Mouse (Mus musculus) heart, embryonic 12.5 days (tissue): ENCODE data around the gene Ddi2. TPM values are rescaled to one million over a fixed set of nuclear protein-coding genes. Genes with fewer than 3 reads are reported as not detected.

ENCODE experiments used
- ATAC-seq: fragments of 200-750 bp; cut with Nextera tagmentation; 2 replicates; pipeline ENCODE4 v1.8.0; 2017; ENCODE audit warnings: moderate TSS enrichment, moderate library complexity; ENCODE audit not compliant: insufficient number of reproducible peaks, low FRiP score
- H3K27ac ChIP-seq: fragments of 300-500 bp; sonication (generic); 2 replicates; pipeline ENCODE4 v1.5.1; 2016; ENCODE audit warnings: mild to moderate bottlenecking, moderate library complexity; ENCODE audit not compliant: poor library complexity, severe bottlenecking
- H3K27me3 ChIP-seq: fragments of 300-500 bp; sonication (generic); replicated peaks from 2 replicates; pipeline ENCODE4 v1.6.1; 2016; ENCODE audit warnings: mild to moderate bottlenecking, moderate library complexity
- H3K36me3 ChIP-seq: fragments of 300-500 bp; sonication (generic); 2 replicates; pipeline ENCODE4 v1.6.1; 2016; ENCODE audit warnings: mild to moderate bottlenecking, moderate library complexity
- H3K4me1 ChIP-seq: fragments of 300-500 bp; sonication (generic); replicated peaks from 2 replicates; pipeline ENCODE4 v1.6.1; 2016; ENCODE audit warnings: mild to moderate bottlenecking
- H3K4me2 ChIP-seq: fragments of 300-500 bp; sonication (generic); 2 replicates; pipeline ENCODE4 v1.6.1; 2016; ENCODE audit warnings: mild to moderate bottlenecking, moderate library complexity
- H3K4me3 ChIP-seq: fragments of 300-500 bp; sonication (generic); 2 replicates; pipeline ENCODE4 v1.5.1; 2016; ENCODE audit warnings: mild to moderate bottlenecking
- H3K9ac ChIP-seq: fragments of 300-500 bp; sonication (generic); 2 replicates; pipeline ENCODE4 v1.6.1; 2016; ENCODE audit warnings: mild to moderate bottlenecking, moderate library complexity
- H3K9me3 ChIP-seq: fragments of 300-500 bp; sonication (generic); replicated peaks from 2 replicates; pipeline ENCODE4 v1.6.1; 2016; ENCODE audit warnings: mild to moderate bottlenecking, moderate library complexity
- WGBS: fragments of 180-500 bp; shearing (Covaris S2); methylation state at CpG from one replicate; pipeline ENCODE4 v1.1.7; 2016; 5-methylcytosine and 5-hydroxymethylcytosine counted together
- polyA plus RNA-seq: library from polyadenylated mRNA; unstranded; fragments of >200 nt; fragmentation: Nextera tagmentation; extraction: Ambion mirVana; gene quantifications from 2 replicates; pipeline ENCODE4 v1.2.1, GENCODE M21; 2016

Ddi2 gene
- polyA plus RNA-seq, 1 experiment from 2014 or later, result 24.9 TPM

DNA sequence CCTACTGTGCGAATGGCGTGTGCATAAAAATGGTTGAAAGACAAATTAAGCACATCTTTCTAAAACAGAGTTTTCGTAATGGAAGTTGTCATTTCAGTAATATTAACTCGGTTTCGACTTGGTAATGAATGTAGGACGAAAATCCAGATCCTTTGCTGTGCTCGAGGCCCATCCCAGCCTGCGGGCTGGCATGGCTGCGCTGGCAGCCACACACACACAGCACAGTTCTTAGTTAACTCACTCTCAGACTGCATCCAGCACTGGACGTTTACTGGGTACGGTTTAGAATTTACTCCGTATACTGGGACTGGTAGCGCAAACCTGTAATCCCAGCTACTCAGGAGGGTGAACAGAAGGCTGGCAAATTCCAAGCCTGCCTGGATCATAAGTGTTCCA lies 452 bp upstream of the Ddi2 start:
- WGBS, result 12% methylated on average over 13 of the region's 13 CpGs
- ATAC-seq, result peak; percentile 54; the same call in 1 of the 2 replicates
- Histone ChIP-seq H3K9me3 (0 out of 2 replicates have a peak, but pooled peaks cover 3% of the 10 kb centered on the region), H3K4me3 (peak overlapping the region; percentile 96), H3K9ac (peak overlapping the region; percentile 71), H3K27ac (peak overlapping the region; percentile 96; the same call in 1 of the 2 replicates), H3K36me3 (peaks cover 12% of the 10 kb centered on the region), H3K4me2 (peak overlapping the region; percentile 77), H3K27me3 (no peaks in the 10 kb centered on the region), H3K4me1 (peaks cover 33% of the 10 kb centered on the region)

GRCm38 (mm10) chr4:141721961-141722360 lies 1.3 kb downstream of the Ddi2 start:
- 56% methylated on average over 6 of the region's 6 CpGs for WGBS
- peak overlapping the region; percentile 97 for H3K9ac ChIP-seq

GRCm38 (mm10) chr4:141720761-141721523 lies 2.3 kb downstream of the Ddi2 start:
- Histone ChIP-seq H3K4me2 (peak overlapping the region; percentile 77), H3K9me3 (0 out of 2 replicates have a peak, but pooled peaks cover 3% of the 10 kb centered on the region), H3K4me3 (0 out of 2 replicates have a peak overlapping the region, but pooled peaks have one; percentile 96), H3K27ac (no peak overlapping the region; the same call in 1 of the 2 replicates), H3K36me3 (peaks cover 20% of the 10 kb centered on the region), H3K27me3 (no peaks in the 10 kb centered on the region), H3K9ac (peak overlapping the region; percentile 97; the same call in 1 of the 2 replicates), H3K4me1 (peaks cover 37% of the 10 kb centered on the region)
- 57% methylated on average over 6 of the region's 6 CpGs for WGBS
- no peak for ATAC-seq

More at GRCm38 (mm10) chr4:141721961-141722360, 1.3 kb downstream of the Ddi2 start:
- 0 out of 2 replicates have a peak, but pooled peaks cover 3% of the 10 kb centered on the region for H3K9me3 ChIP-seq
- H3K4me1 ChIP-seq, result peaks cover 33% of the 10 kb centered on the region
- H3K4me2 ChIP-seq, result peak overlapping the region; percentile 77
- ATAC-seq, result no peak
- peaks cover 14% of the 10 kb centered on the region for H3K36me3 ChIP-seq
- H3K27me3 ChIP-seq, result no peaks in the 10 kb centered on the region
- H3K4me3 ChIP-seq, result peak overlapping the region; percentile 96
- no peak overlapping the region for H3K27ac ChIP-seq

GRCm38 (mm10) chr4:141719304-141719703 lies 3.9 kb downstream of the Ddi2 start:
- Histone ChIP-seq H3K4me1 (peaks cover 50% of the 10 kb centered on the region), H3K9me3 (0 out of 2 replicates have a peak, but pooled peaks cover 3% of the 10 kb centered on the region), H3K36me3 (peaks cover 20% of the 10 kb centered on the region), H3K4me3 (no peak overlapping the region), H3K27ac (no peak overlapping the region), H3K9ac (no peak overlapping the region), H3K4me2 (no peak overlapping the region), H3K27me3 (no peaks in the 10 kb centered on the region)
- ATAC-seq, result no peak
- WGBS, result 94% methylated on average over 1 of the region's 1 CpGs

DNA sequence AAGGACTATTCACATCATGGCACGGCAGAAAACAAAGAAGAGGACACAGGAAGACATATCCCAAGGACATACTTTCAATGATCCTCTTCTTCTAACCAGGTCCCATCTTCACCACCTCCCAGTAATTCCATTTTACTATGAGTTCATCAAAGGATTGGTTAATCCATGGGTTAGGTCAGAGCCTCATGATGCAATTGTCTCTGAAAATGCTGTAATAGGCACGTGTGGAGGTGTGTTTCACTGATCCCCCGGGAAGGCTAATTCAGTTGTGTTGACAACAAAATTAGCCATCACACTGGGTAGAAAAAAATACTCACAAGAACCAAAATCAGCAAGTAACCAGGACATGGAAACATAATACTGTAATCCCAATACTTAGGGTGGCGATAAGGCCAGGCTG lies 5.6 kb downstream of the Ddi2 start:
- H3K27ac ChIP-seq, result no peak overlapping the region
- WGBS, result 86% methylated on average over 4 of the region's 4 CpGs
- no peak overlapping the region for H3K9ac ChIP-seq
- H3K4me1 ChIP-seq, result peaks cover 46% of the 10 kb centered on the region
- 0 out of 2 replicates have a peak, but pooled peaks cover 3% of the 10 kb centered on the region for H3K9me3 ChIP-seq
- ATAC-seq, result no peak
- H3K4me3 ChIP-seq, result no peak overlapping the region
- H3K4me2 ChIP-seq, result no peak overlapping the region
- peaks cover 28% of the 10 kb centered on the region for H3K36me3 ChIP-seq
- no peaks in the 10 kb centered on the region for H3K27me3 ChIP-seq

DNA sequence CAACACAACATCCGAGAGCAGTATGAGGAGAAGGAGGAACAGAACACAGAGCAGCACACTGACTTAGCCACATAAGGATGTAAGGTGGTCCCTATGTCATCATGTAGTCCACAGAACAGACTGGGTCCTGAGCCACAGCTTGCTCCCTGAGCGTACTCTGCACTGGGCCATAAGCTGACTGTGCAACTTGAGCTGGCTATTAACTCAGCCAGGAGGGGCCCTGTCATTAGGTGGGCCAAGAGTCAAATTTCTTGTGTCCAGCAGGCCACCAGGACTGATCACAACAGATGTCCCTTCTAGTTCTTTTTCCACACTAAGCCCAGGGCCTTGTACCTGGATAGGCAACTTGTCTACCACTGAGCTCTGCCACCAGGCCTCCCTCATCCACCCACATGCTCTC lies 8.2 kb downstream of the Ddi2 start:
- Histone ChIP-seq H3K4me1 (peaks cover 26% of the 10 kb centered on the region), H3K4me2 (no peak overlapping the region), H3K36me3 (peaks cover 44% of the 10 kb centered on the region), H3K4me3 (no peak overlapping the region), H3K27me3 (no peaks in the 10 kb centered on the region), H3K9me3 (0 out of 2 replicates have a peak, but pooled peaks cover under 1% of the 10 kb centered on the region), H3K27ac (no peak overlapping the region), H3K9ac (no peak overlapping the region)
- WGBS, result 78% methylated on average over 2 of the region's 2 CpGs
- ATAC-seq, result no peak

DNA sequence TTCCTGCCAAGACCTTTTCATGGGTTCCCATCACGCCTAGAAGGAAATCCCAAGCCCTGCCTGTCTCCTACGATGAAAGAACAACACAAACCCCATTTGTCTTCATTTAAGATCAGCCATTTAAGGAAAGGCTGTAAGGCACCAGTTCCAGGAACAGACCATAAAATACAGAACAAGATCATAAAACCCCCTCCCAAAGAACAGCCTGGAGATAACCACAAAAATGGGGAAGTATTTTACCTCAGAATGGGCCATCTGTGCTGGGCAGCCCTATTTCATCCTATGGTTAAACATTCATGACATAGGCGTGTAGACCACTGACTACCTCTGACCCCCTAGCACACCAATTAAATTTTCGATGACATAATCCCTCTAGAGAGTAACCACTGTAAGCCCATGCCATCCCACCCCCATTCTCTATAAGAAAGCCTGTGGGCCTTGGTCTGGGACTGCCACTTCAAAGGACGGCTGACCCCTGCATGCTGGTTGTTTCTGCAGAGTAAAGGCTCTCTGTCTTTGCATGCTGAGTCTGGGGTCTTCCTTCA lies 9.5 kb downstream of the Ddi2 start:
- Histone ChIP-seq H3K4me3 (no peak overlapping the region), H3K9ac (no peak overlapping the region), H3K4me2 (no peak overlapping the region), H3K27me3 (no peaks in the 10 kb centered on the region), H3K9me3 (no peaks in the 10 kb centered on the region), H3K27ac (no peak overlapping the region), H3K36me3 (peaks cover 54% of the 10 kb centered on the region), H3K4me1 (peaks cover 19% of the 10 kb centered on the region)
- 92% methylated on average over 5 of the region's 5 CpGs for WGBS
- no peak for ATAC-seq

- WGBS, result 97% methylated on average over 1 of the region's 1 CpGs
- Histone ChIP-seq H3K27ac (no peak overlapping the region), H3K4me3 (no peak overlapping the region), H3K9ac (no peak overlapping the region), H3K27me3 (no peaks in the 10 kb centered on the region), H3K4me2 (no peak overlapping the region), H3K4me1 (peaks cover 18% of the 10 kb centered on the region), H3K9me3 (no peaks in the 10 kb centered on the region), H3K36me3 (peaks cover 70% of the 10 kb centered on the region)
- ATAC-seq, result no peak
Observed at GRCm38 (mm10) chr4:141711250-141711649, 12.0 kb downstream of the Ddi2 start.

DNA sequence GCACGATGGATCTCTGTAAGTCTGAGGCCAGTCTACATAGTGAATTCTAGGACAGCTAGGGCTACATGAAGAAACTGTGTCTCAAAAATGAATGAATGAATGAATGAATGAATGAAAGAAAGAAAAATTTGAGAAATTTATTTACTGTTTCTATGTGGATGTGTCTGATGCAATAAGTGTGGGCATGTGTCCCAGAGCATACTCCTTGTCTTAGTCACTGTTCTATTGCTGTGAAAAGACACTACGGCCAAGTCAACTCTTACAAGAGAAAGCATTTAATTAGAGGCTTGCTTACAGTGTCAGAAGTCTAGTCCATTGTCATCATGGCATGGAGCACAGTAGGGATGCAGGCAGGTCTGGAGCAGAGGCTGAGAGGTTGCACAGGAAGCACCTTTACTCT lies 14.2 kb downstream of the Ddi2 start:
- Histone ChIP-seq H3K4me1 (no peaks in the 10 kb centered on the region), H3K4me3 (no peak overlapping the region), H3K27me3 (no peaks in the 10 kb centered on the region), H3K4me2 (no peak overlapping the region), H3K27ac (no peak overlapping the region), H3K36me3 (peaks cover 93% of the 10 kb centered on the region), H3K9ac (no peak overlapping the region), H3K9me3 (no peaks in the 10 kb centered on the region)
- 97% methylated on average over 2 of the region's 2 CpGs for WGBS
- ATAC-seq, result no peak

DNA sequence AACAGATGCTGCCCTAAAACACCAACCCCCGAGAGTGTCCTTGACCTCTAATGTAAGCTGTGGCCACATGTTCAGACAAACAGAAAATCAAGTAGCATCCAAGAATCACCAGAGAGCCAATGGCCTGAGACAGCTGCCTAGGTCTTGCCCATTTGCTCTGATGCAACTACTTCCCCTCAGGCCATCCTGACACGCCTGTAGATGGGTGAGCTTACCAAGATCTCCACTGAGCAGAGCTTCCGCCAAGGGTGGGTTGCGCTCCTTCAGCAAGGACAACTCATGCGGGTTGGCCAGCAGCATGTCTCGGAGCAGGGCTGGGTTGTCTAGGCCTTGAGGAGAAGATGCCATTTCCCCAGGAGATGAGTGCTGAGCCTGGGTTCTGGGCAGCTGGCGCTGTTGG lies 15.2 kb downstream of the Ddi2 start:
- no peaks in the 10 kb centered on the region for H3K4me1 ChIP-seq

DNA sequence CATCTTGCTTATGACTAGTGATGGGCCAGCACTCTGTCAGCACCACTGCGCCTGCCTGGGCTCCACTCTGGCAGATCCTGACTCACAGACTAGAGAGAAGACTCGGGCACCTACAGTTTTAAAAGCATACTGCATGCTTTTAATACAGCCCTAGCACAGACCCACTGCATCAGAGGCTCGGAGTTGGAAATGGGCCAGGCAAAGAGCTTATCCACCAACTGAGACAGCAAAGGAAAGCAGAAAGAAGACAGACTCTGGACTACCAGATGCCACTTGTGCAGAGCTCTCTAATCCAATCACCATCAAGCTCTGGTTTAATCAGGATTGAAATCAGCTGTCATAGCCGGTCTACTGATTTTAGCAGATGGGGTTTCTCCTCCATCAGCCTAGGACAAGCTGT lies 17.9 kb downstream of the Ddi2 start:
- Histone ChIP-seq H3K9me3 (no peaks in the 10 kb centered on the region), H3K4me1 (no peaks in the 10 kb centered on the region), H3K36me3 (peaks cover 98% of the 10 kb centered on the region), H3K27ac (no peak overlapping the region), H3K9ac (no peak overlapping the region), H3K27me3 (no peaks in the 10 kb centered on the region), H3K4me2 (no peak overlapping the region), H3K4me3 (no peak overlapping the region)
- 82% methylated on average over 4 of the region's 4 CpGs for WGBS
- no peak for ATAC-seq

More for the DNA sequence above, 15.2 kb downstream of the Ddi2 start:
- Histone ChIP-seq H3K27me3 (no peaks in the 10 kb centered on the region), H3K4me3 (no peak overlapping the region), H3K9me3 (no peaks in the 10 kb centered on the region), H3K9ac (no peak overlapping the region), H3K4me2 (no peak overlapping the region), H3K36me3 (peaks cover 98% of the 10 kb centered on the region), H3K27ac (no peak overlapping the region)
- no peak for ATAC-seq
- WGBS, result 91% methylated on average over 7 of the region's 7 CpGs
